Mouse (Mus musculus) embryo, embryonic 10.5 days (tissue): Measurements from ENCODE around the gene Nme6.
"Not testable (repeated sequence)": the region's sequence is repeated elsewhere in the genome, so short reads cannot be mapped to it uniquely, and the experiment has no call there.

Source experiments
- DNase-seq: peaks from one replicate; pipeline ENCODE4 v3.0.0-alpha.2; 2015; ENCODE audit warnings: low spot score

The Nme6 gene

GRCm38 (mm10) chr9:109832391-109833087, at the start of gene Nme6:
Gene Nme6 (plus strand): TSS chr9:109832749.
- DNase-seq = peak; percentile 94

- DNase-seq = not testable (repeated sequence)
Observed at GRCm38 (mm10) chr9:109790570-109790969, 42.0 kb upstream of the Nme6 start, which contains the start of gene Fbxw27. Gene Fbxw27 (minus strand): TSS chr9:109790670.

GRCm38 (mm10) chr9:109795221-109795620, 37.3 kb upstream of the Nme6 start:
- no peak for DNase-seq

- DNase-seq = no peak
Observed at GRCm38 (mm10) chr9:109795811-109796210, 36.7 kb upstream of the Nme6 start.

GRCm38 (mm10) chr9:109798051-109798450, 34.5 kb upstream of the Nme6 start:
- peak; percentile 53 for DNase-seq

GRCm38 (mm10) chr9:109805596-109805995, 27.0 kb upstream of the Nme6 start:
- DNase-seq = not testable (repeated sequence)

- no peak for DNase-seq
Observed at GRCm38 (mm10) chr9:109806260-109806659, 26.3 kb upstream of the Nme6 start.

- no peak for DNase-seq
Observed at GRCm38 (mm10) chr9:109806695-109807293, 25.8 kb upstream of the Nme6 start.

- no peak for DNase-seq
Observed at GRCm38 (mm10) chr9:109807898-109808297, 24.7 kb upstream of the Nme6 start.

- DNase-seq = no peak
Observed at GRCm38 (mm10) chr9:109811980-109812379, 20.6 kb upstream of the Nme6 start, which contains the start of gene Spink8. Gene Spink8 (plus strand): TSS chr9:109812280.

- DNase-seq = peak; percentile 9
Observed at GRCm38 (mm10) chr9:109813424-109813823, 19.1 kb upstream of the Nme6 start.

GRCm38 (mm10) chr9:109816341-109816740, 16.2 kb upstream of the Nme6 start:
- no peak for DNase-seq

GRCm38 (mm10) chr9:109825739-109826138, 6.8 kb upstream of the Nme6 start:
- no peak for DNase-seq

- no peak for DNase-seq
Observed at GRCm38 (mm10) chr9:109826181-109826580, 6.4 kb upstream of the Nme6 start.

GRCm38 (mm10) chr9:109833088-109833412, 501 bp downstream of the Nme6 start:
- DNase-seq = no peak

- DNase-seq = no peak
Observed at GRCm38 (mm10) chr9:109849312-109849758, 16.8 kb downstream of the Nme6 start, which contains the start of gene Camp. Gene Camp (minus strand): TSS chr9:109849617.

- no peak for DNase-seq
Observed at GRCm38 (mm10) chr9:109850099-109850498, 17.6 kb downstream of the Nme6 start.

GRCm38 (mm10) chr9:109854341-109854740, 21.8 kb downstream of the Nme6 start:
- DNase-seq = no peak

GRCm38 (mm10) chr9:109855947-109856346, 23.4 kb downstream of the Nme6 start:
- DNase-seq = no peak

- peak; percentile 89 for DNase-seq
Observed at GRCm38 (mm10) chr9:109862397-109863044, 30.0 kb downstream of the Nme6 start.

- DNase-seq = no peak
Observed at GRCm38 (mm10) chr9:109863085-109863484, 30.5 kb downstream of the Nme6 start.

GRCm38 (mm10) chr9:109866218-109866617, 33.7 kb downstream of the Nme6 start:
- no peak for DNase-seq

- DNase-seq = no peak
Observed at GRCm38 (mm10) chr9:109870983-109871572, 38.5 kb downstream of the Nme6 start.
